Mouse (Mus musculus) CH12.LX (cell line): ENCODE results near the gene Pbld1. TPM values are rescaled to one million over a fixed set of nuclear protein-coding genes. Genes with fewer than 3 reads are reported as not detected.

ENCODE experiments used
- DNase-seq: peaks from one replicate; pipeline ENCODE4 v3.0.0-alpha.2; 2013; ENCODE audit errors: extremely low read depth
- H3K27ac ChIP-seq: 2 replicates; pipeline ENCODE4 v1.5.1; 2012; ENCODE audit warnings: low read depth, mild to moderate bottlenecking, control low read depth, moderate library complexity; ENCODE audit not compliant: insufficient read depth
- H3K27me3 ChIP-seq: replicated peaks from 2 replicates; pipeline ENCODE3; 2012; ENCODE audit warnings: inconsistent platforms
- H3K36me3 ChIP-seq, 2 experiments: replicated peaks in 1 of 2; 2 replicates each; pipeline versions ENCODE3 to v1.6.1; 2012; ENCODE audit warnings: inconsistent platforms in 1 of 2, low read length in 1 of 2, mild to moderate bottlenecking in 1 of 2, mixed read lengths in 1 of 2, moderate library complexity in 1 of 2; ENCODE audit not compliant: control insufficient read depth in 1 of 2, insufficient read depth in 1 of 2
- H3K4me1 ChIP-seq, 2 experiments: 2 replicates each; pipeline ENCODE4 v1.6.1; 2012; ENCODE audit warnings: inconsistent platforms in 1 of 2, moderate library complexity in 1 of 2; ENCODE audit not compliant: insufficient read depth in 2 of 2, control insufficient read depth in 1 of 2
- H3K4me2 ChIP-seq: 2 replicates; pipeline ENCODE4 v1.6.1; 2012; ENCODE audit warnings: low read depth, mild to moderate bottlenecking, control low read depth; ENCODE audit not compliant: poor library complexity, insufficient read depth, severe bottlenecking
- H3K4me3 ChIP-seq, 3 experiments: fragments of 150-350 bp in 1 of 3; sonication (generic) in 1 of 3; replicated peaks in 1 of 3; 2 replicates each; pipeline versions ENCODE3 to v1.5.1; 2011 to 2012; ENCODE audit warnings: low read depth in 2 of 3, low read length in 2 of 3, mild to moderate bottlenecking in 2 of 3, moderate library complexity in 2 of 3, control low read depth in 1 of 3, improper control_type of control experiment in 1 of 3, inconsistent platforms in 1 of 3, mixed read lengths in 1 of 3; ENCODE audit not compliant: poor library complexity in 1 of 3
- H3K79me2 ChIP-seq: replicated peaks from 2 replicates; pipeline ENCODE4 v1.6.1; 2012; ENCODE audit warnings: mild to moderate bottlenecking, moderate library complexity; ENCODE audit not compliant: control insufficient read depth, poor library complexity, insufficient read depth, severe bottlenecking; ENCODE audit errors: extremely low read depth
- H3K9ac ChIP-seq: 2 replicates; pipeline ENCODE4 v1.6.1; 2012; ENCODE audit warnings: low read depth, mild to moderate bottlenecking, control low read depth, moderate library complexity; ENCODE audit not compliant: insufficient read depth
- H3K9me3 ChIP-seq: replicated peaks from 2 replicates; pipeline ENCODE3; 2012; ENCODE audit warnings: low read length, inconsistent platforms, mixed read lengths
- CTCF ChIP-seq, 2 experiments: IDR thresholded peaks in 1 of 2; conservative IDR thresholded peaks in 1 of 2; 2 replicates each; pipeline ENCODE4 v1.5.1; 2011 to 2012; ENCODE audit warnings: low read depth in 2 of 2, low read length in 2 of 2, improper control_type of control experiment in 1 of 2, inconsistent platforms in 1 of 2, mild to moderate bottlenecking in 1 of 2, moderate library complexity in 1 of 2
- ELF1 ChIP-seq: IDR thresholded peaks from 2 replicates; pipeline ENCODE4 v1.6.1; 2014; ENCODE audit warnings: low read depth, mild to moderate bottlenecking, inconsistent platforms, low read length, improper control_type of control experiment
- HCFC1 ChIP-seq: IDR thresholded peaks from 2 replicates; pipeline ENCODE4 v1.6.1; 2012; ENCODE audit warnings: low read depth, mild to moderate bottlenecking, inconsistent platforms, low read length, improper control_type of control experiment
- MAX ChIP-seq: IDR thresholded peaks from 2 replicates; pipeline ENCODE4 v1.6.1; 2011; ENCODE audit warnings: low read length, improper control_type of control experiment
- NELFE ChIP-seq: IDR thresholded peaks from 2 replicates; pipeline ENCODE4 v1.6.1; 2011; ENCODE audit warnings: low read depth, low read length, improper control_type of control experiment
- RAD21 ChIP-seq: IDR thresholded peaks from 2 replicates; pipeline ENCODE4 v1.6.1; 2011; ENCODE audit warnings: low read depth, mild to moderate bottlenecking, low read length, improper control_type of control experiment, moderate library complexity
- SIN3A ChIP-seq: IDR thresholded peaks from 2 replicates; pipeline ENCODE4 v1.6.1; 2012; ENCODE audit warnings: low read length, improper control_type of control experiment, inconsistent platforms
- SMC3 ChIP-seq: IDR thresholded peaks from 2 replicates; pipeline ENCODE4 v1.6.1; 2011; ENCODE audit warnings: low read depth, low read length, improper control_type of control experiment
- TCF12 ChIP-seq: IDR thresholded peaks from 2 replicates; pipeline ENCODE4 v1.6.1; 2014; ENCODE audit warnings: low read depth, mild to moderate bottlenecking, inconsistent platforms, low read length, improper control_type of control experiment
- UBTF ChIP-seq: IDR thresholded peaks from 2 replicates; pipeline ENCODE4 v1.6.1; 2012; ENCODE audit warnings: low read depth, mild to moderate bottlenecking, inconsistent platforms, low read length, improper control_type of control experiment, moderate library complexity
- ZC3H11A ChIP-seq: IDR thresholded peaks from 2 replicates; pipeline ENCODE4 v1.6.1; 2012; ENCODE audit warnings: low read depth, mild to moderate bottlenecking, inconsistent platforms, low read length, improper control_type of control experiment
- dilution Hi-C: fragments of 300-500 bp; cut with MboI; formaldehyde crosslinking; loops from 2 replicates; pipeline ENCODE4 v1.14.3; 2020; ENCODE audit warnings: low sequenced_read_pairs; ENCODE audit not compliant: extremely low pct_unique_long_range_greater_than_20kb, extremely low pct_ligation_motif_present
- in situ Hi-C: fragments of 300-500 bp; cut with MboI; formaldehyde crosslinking; loops from 3 replicates; pipeline ENCODE4 v1.14.3; 2019; ENCODE audit warnings: low sequenced_read_pairs, low pct_ligation_motif_present, low pct_unique_long_range_greater_than_20kb, mixed read lengths
- polyA plus RNA-seq: library from polyadenylated mRNA; unstranded; fragments of >175 nt; gene quantifications from 2 replicates; pipeline ENCODE4 v1.2.1, GENCODE M21; 2012; ENCODE audit warnings: low read depth; ENCODE audit not compliant: insufficient read length
- total RNA-seq, 2 experiments: library from RNA; depleted of rRNA; stranded (reverse); fragments of 300-350 nt in 1 of 2; fragments of >200 nt in 1 of 2; gene quantifications; 2 replicates each; pipeline ENCODE4 v1.2.3; 2012 to 2014

Pbld1 gene
- total and polyA plus RNA-seq, 3 experiments: 0.04 to 0.49 TPM; not detected in 1

- TF ChIP-seq HCFC1 (no peak), SIN3A (no peak), ELF1 (no peak), RAD21 (no peak), MAX (no peak), CTCF (conservative IDR thresholded peaks at IDR 0.05 in 1 of 2, IDR thresholded peaks at IDR 0.05 in 1 of 2; ENCODE audit: low read depth in 2 of 2, low read length in 2 of 2) (no peak), TCF12 (no peak), NELFE (no peak), SMC3 (no peak)
- no peak overlapping the region for H3K4me2 ChIP-seq
- no peak for DNase-seq
- no peaks in the 10 kb centered on the region for H3K9me3 ChIP-seq
- H3K4me1 ChIP-seq: peaks cover 0 to 6% of the 10 kb centered on the region in 2 experiments; a peak in 2 of 4 replicates
- H3K9ac ChIP-seq: no peak overlapping the region
- H3K79me2 ChIP-seq: no peaks in the 10 kb centered on the region
- no peak overlapping the region for H3K4me3 ChIP-seq
- H3K36me3 ChIP-seq: no peaks in the 10 kb centered on the region
- no peaks in the 10 kb centered on the region for H3K27me3 ChIP-seq
- dilution Hi-C loops (no loop called here), in situ Hi-C loops (no loop called here)
- H3K27ac ChIP-seq: no peak overlapping the region
Observed at GRCm38 (mm10) chr10:63126116-63126515, 66.2 kb downstream of the Pbld1 start.

- no peak overlapping the region for H3K9ac ChIP-seq
Observed at GRCm38 (mm10) chr10:63127156-63127555, 67.2 kb downstream of the Pbld1 start.

More at GRCm38 (mm10) chr10:63127156-63127555, 67.2 kb downstream of the Pbld1 start:
- H3K79me2 ChIP-seq: no peaks in the 10 kb centered on the region
- no peaks in the 10 kb centered on the region for H3K27me3 ChIP-seq
- TF ChIP-seq UBTF: no peak
- no peak for TF ChIP-seq ZC3H11A
- no peak overlapping the region for H3K4me2 ChIP-seq
- no peak overlapping the region for H3K27ac ChIP-seq
- H3K36me3 ChIP-seq: no peaks in the 10 kb centered on the region
- no peaks in the 10 kb centered on the region for H3K9me3 ChIP-seq
- dilution Hi-C loops (no loop called here), in situ Hi-C loops (no loop called here)
- peaks cover 0 to 6% of the 10 kb centered on the region in 2 experiments; a peak in 2 of 4 replicates for H3K4me1 ChIP-seq
- no peak overlapping the region for H3K4me3 ChIP-seq
- no peak for DNase-seq

Other genes starting within 250 kb of the Pbld1 start
- 0.50 and 0.55 TPM in 2 replicates for gene Tet1, start 151.2 kb upstream of the Pbld1 start, total RNA-seq (2012; rRNA removed)
- gene Tet1, start 151.2 kb upstream of the Pbld1 start, total RNA-seq (2014; rRNA removed): 0.23 and 0.31 TPM in 2 replicates
- 0.34 and 0.60 TPM in 2 replicates for gene Tet1, start 151.2 kb upstream of the Pbld1 start, polyA plus RNA-seq
- gene Slc25a16, start 139.5 kb upstream of the Pbld1 start, total RNA-seq (2012; rRNA removed): 9.8 and 12.0 TPM in 2 replicates
- 27.0 TPM in 2 replicates for gene Slc25a16, start 139.5 kb upstream of the Pbld1 start, total RNA-seq (2014; rRNA removed)
- gene Slc25a16, start 139.5 kb upstream of the Pbld1 start, polyA plus RNA-seq: 12.1 and 16.8 TPM in 2 replicates
- gene Dna2, start 113.1 kb upstream of the Pbld1 start, total RNA-seq (2012; rRNA removed): 31.7 and 38.6 TPM in 2 replicates
- gene Dna2, start 113.1 kb upstream of the Pbld1 start, total RNA-seq (2014; rRNA removed): 38.6 and 41.2 TPM in 2 replicates
- 33.1 and 33.4 TPM in 2 replicates for gene Dna2, start 113.1 kb upstream of the Pbld1 start, polyA plus RNA-seq
- gene Rufy2, start 79.9 kb upstream of the Pbld1 start, total RNA-seq (2012; rRNA removed): 4.9 and 5.6 TPM in 2 replicates
- gene Rufy2, start 79.9 kb upstream of the Pbld1 start, total RNA-seq (2014; rRNA removed): 5.8 and 9.0 TPM in 2 replicates
- gene Rufy2, start 79.9 kb upstream of the Pbld1 start, polyA plus RNA-seq: 6.8 and 7.1 TPM in 2 replicates
- gene Hnrnph3, start 35.9 kb upstream of the Pbld1 start, total RNA-seq (2012; rRNA removed): 12.8 and 15.1 TPM in 2 replicates
- 9.5 and 11.7 TPM in 2 replicates for gene Hnrnph3, start 35.9 kb upstream of the Pbld1 start, total RNA-seq (2014; rRNA removed)
- gene Hnrnph3, start 35.9 kb upstream of the Pbld1 start, polyA plus RNA-seq: 37.8 and 55.2 TPM in 2 replicates
- gene Pbld2, start 35.8 kb upstream of the Pbld1 start, total RNA-seq (2012; rRNA removed): 0.55 and 0.72 TPM in 2 replicates
- 0.19 and 0.76 TPM in 2 replicates for gene Pbld2, start 35.8 kb upstream of the Pbld1 start, total RNA-seq (2014; rRNA removed)
- 0.26 TPM in 1 of 2 replicates, not detected in the other for gene Pbld2, start 35.8 kb upstream of the Pbld1 start, polyA plus RNA-seq
- gene Atoh7, start 39.5 kb downstream of the Pbld1 start, total RNA-seq (2012; rRNA removed): not detected in 2 replicates
- not detected in 2 replicates for gene Atoh7, start 39.5 kb downstream of the Pbld1 start, total RNA-seq (2014; rRNA removed)
- not detected in 2 replicates for gene Atoh7, start 39.5 kb downstream of the Pbld1 start, polyA plus RNA-seq
- 0.08 and 0.17 TPM in 2 replicates for gene Mypn, start 143.8 kb downstream of the Pbld1 start, total RNA-seq (2012; rRNA removed)
- gene Mypn, start 143.8 kb downstream of the Pbld1 start, total RNA-seq (2014; rRNA removed): 0.39 and 0.47 TPM in 2 replicates
- gene Mypn, start 143.8 kb downstream of the Pbld1 start, polyA plus RNA-seq: 0.46 and 0.81 TPM in 2 replicates
- gene Herc4, start 183.6 kb downstream of the Pbld1 start, total RNA-seq (2012; rRNA removed): 36.6 TPM in 2 replicates
- gene Herc4, start 183.6 kb downstream of the Pbld1 start, total RNA-seq (2014; rRNA removed): 96.1 and 101 TPM in 2 replicates
- gene Herc4, start 183.6 kb downstream of the Pbld1 start, polyA plus RNA-seq: 56.2 and 68.1 TPM in 2 replicates